Mouse (Mus musculus): ENCODE measurements around the gene Ubtd1. TPM values are rescaled to one million over a fixed set of nuclear protein-coding genes. Genes with fewer than 3 reads are reported as not detected.

Ubtd1 gene
- 10 to 100 TPM; 13.4 to 14.6 TPM for total RNA-seq (2021)
- long read RNA-seq, transcript Ubtd1-201 (3 exons, 1,529 nt) = major isoform, 13 of 13 reads
- long read RNA-seq, partial matches to known transcripts = 0 of 13 reads
- long read RNA-seq, other reads (novel, unspliced or antisense) = 0 of 13 reads

- no peak for DNase-seq (ENCODE audit: low spot score in 2 of 2)
Measured at GRCm38 (mm10) chr19:41981595-41981927, at the start of gene Ubtd1. Gene Ubtd1, plus strand, starts transcription at chr19:41981763.

GRCm38 (mm10) chr19:41932686-41933085 is 48.9 kb upstream of the Ubtd1 start:
- no peak for DNase-seq (ENCODE audit: low spot score in 2 of 2)

- DNase-seq (ENCODE audit: low spot score in 2 of 2) = peak; percentile 99 to 100
Measured at GRCm38 (mm10) chr19:41933179-41934086, 48.1 kb upstream of the Ubtd1 start, which contains the start of the genes Exosc1 and Zdhhc16. Gene Exosc1, minus strand, starts transcription at chr19:41933423. Gene Zdhhc16, plus strand, starts transcription at chr19:41933480.

- DNase-seq (ENCODE audit: low spot score in 2 of 2) = no peak
Measured at GRCm38 (mm10) chr19:41934124-41934523, 47.4 kb upstream of the Ubtd1 start.

GRCm38 (mm10) chr19:41935921-41936320 is 45.6 kb upstream of the Ubtd1 start:
- DNase-seq (ENCODE audit: low spot score in 2 of 2) = no peak

- DNase-seq (ENCODE audit: low spot score in 2 of 2) = no peak
Measured at GRCm38 (mm10) chr19:41938539-41938938, 43.0 kb upstream of the Ubtd1 start.

- no peak for DNase-seq (ENCODE audit: low spot score in 2 of 2)
Measured at GRCm38 (mm10) chr19:41943841-41944240, 37.7 kb upstream of the Ubtd1 start.

GRCm38 (mm10) chr19:41952287-41952686 is 29.3 kb upstream of the Ubtd1 start:
- peak in 1 of 2 experiments; percentile 24 for DNase-seq (ENCODE audit: low spot score in 2 of 2)

GRCm38 (mm10) chr19:41953574-41953973 is 28.0 kb upstream of the Ubtd1 start:
- DNase-seq (ENCODE audit: low spot score in 2 of 2) = peak; percentile 50 to 71

- no peak for DNase-seq (ENCODE audit: low spot score in 2 of 2)
Measured at GRCm38 (mm10) chr19:41969618-41970017, 11.9 kb upstream of the Ubtd1 start.

GRCm38 (mm10) chr19:41973891-41974794 is 7.4 kb upstream of the Ubtd1 start:
- DNase-seq (ENCODE audit: low spot score in 2 of 2) = peak in 1 of 2 experiments; percentile 41

- DNase-seq (ENCODE audit: low spot score in 2 of 2) = peak in 1 of 2 experiments; percentile 12
Measured at GRCm38 (mm10) chr19:41980422-41980818, 1.1 kb upstream of the Ubtd1 start.

- DNase-seq (ENCODE audit: low spot score in 2 of 2) = peak; percentile 99
Measured at GRCm38 (mm10) chr19:41980819-41981594, 556 bp upstream of the Ubtd1 start, which contains the start of gene Mms19. Gene Mms19, minus strand, starts transcription at chr19:41981157.

- peak in 1 of 2 experiments; percentile 39 for DNase-seq (ENCODE audit: low spot score in 2 of 2)
Measured at GRCm38 (mm10) chr19:41981931-41982790, 598 bp downstream of the Ubtd1 start.

- DNase-seq (ENCODE audit: low spot score in 2 of 2) = peak in 1 of 2 experiments; percentile 12
Measured at GRCm38 (mm10) chr19:41982791-41983150, 1.2 kb downstream of the Ubtd1 start.

GRCm38 (mm10) chr19:41985994-41986393 is 4.4 kb downstream of the Ubtd1 start:
- no peak for DNase-seq (ENCODE audit: low spot score in 2 of 2)

- no peak for DNase-seq (ENCODE audit: low spot score in 2 of 2)
Measured at GRCm38 (mm10) chr19:41987206-41987605, 5.6 kb downstream of the Ubtd1 start.

- DNase-seq (ENCODE audit: low spot score in 2 of 2) = no peak
Measured at GRCm38 (mm10) chr19:41989810-41990209, 8.2 kb downstream of the Ubtd1 start.

- no peak for DNase-seq (ENCODE audit: low spot score in 2 of 2)
Measured at GRCm38 (mm10) chr19:41991926-41992477, 10.4 kb downstream of the Ubtd1 start.

All from layer of hippocampus, adult 18-20 months (tissue).